Mouse (Mus musculus) ES-CJ7 (cell line): Measurements from ENCODE around the gene Pex16.

Source experiments
- DNase-seq: peaks from one replicate; pipeline ENCODE4 v3.0.0; 2011; ENCODE audit warnings: low read depth, low spot score

The Pex16 gene

GRCm38 (mm10) chr2:92374514-92374913 lies at the start of gene Pex16, which contains the start of gene Large2:
TSS of gene Pex16 (plus strand) at chr2:92374676.
TSS of gene Large2 (minus strand) at chr2:92374869.
- DNase-seq, result peak; percentile 61

- DNase-seq, result no peak
Measured at GRCm38 (mm10) chr2:92325676-92326075, 48.8 kb upstream of the Pex16 start.

GRCm38 (mm10) chr2:92326221-92326620 lies 48.3 kb upstream of the Pex16 start:
- DNase-seq, result no peak

- no peak for DNase-seq
Measured at GRCm38 (mm10) chr2:92327601-92328000, 46.9 kb upstream of the Pex16 start.

GRCm38 (mm10) chr2:92328206-92328605 lies 46.3 kb upstream of the Pex16 start:
- DNase-seq, result no peak

GRCm38 (mm10) chr2:92330840-92331239 lies 43.6 kb upstream of the Pex16 start:
- DNase-seq, result peak; percentile 70

GRCm38 (mm10) chr2:92331410-92331809 lies 43.1 kb upstream of the Pex16 start:
- peak; percentile 68 for DNase-seq

GRCm38 (mm10) chr2:92331871-92332270 lies 42.6 kb upstream of the Pex16 start:
- DNase-seq, result no peak

- no peak for DNase-seq
Measured at GRCm38 (mm10) chr2:92342418-92342817, 32.1 kb upstream of the Pex16 start.

- DNase-seq, result no peak
Measured at GRCm38 (mm10) chr2:92347191-92347590, 27.3 kb upstream of the Pex16 start.

GRCm38 (mm10) chr2:92349589-92350425 lies 24.7 kb upstream of the Pex16 start:
- no peak for DNase-seq

- no peak for DNase-seq
Measured at GRCm38 (mm10) chr2:92350686-92351085, 23.8 kb upstream of the Pex16 start.

GRCm38 (mm10) chr2:92353402-92353801 lies 21.1 kb upstream of the Pex16 start:
- DNase-seq, result no peak

GRCm38 (mm10) chr2:92354224-92354623 lies 20.3 kb upstream of the Pex16 start:
- DNase-seq, result no peak

- DNase-seq, result no peak
Measured at GRCm38 (mm10) chr2:92359301-92359700, 15.2 kb upstream of the Pex16 start.

- no peak for DNase-seq
Measured at GRCm38 (mm10) chr2:92360186-92360823, 14.2 kb upstream of the Pex16 start.

- peak; percentile 28 for DNase-seq
Measured at GRCm38 (mm10) chr2:92360893-92361292, 13.6 kb upstream of the Pex16 start.

- no peak for DNase-seq
Measured at GRCm38 (mm10) chr2:92361795-92362194, 12.7 kb upstream of the Pex16 start.

- no peak for DNase-seq
Measured at GRCm38 (mm10) chr2:92362571-92363228, 11.8 kb upstream of the Pex16 start.

- no peak for DNase-seq
Measured at GRCm38 (mm10) chr2:92364086-92364485, 10.4 kb upstream of the Pex16 start.

GRCm38 (mm10) chr2:92365568-92365967 lies 8.9 kb upstream of the Pex16 start:
- DNase-seq, result no peak

GRCm38 (mm10) chr2:92367383-92368029 lies 7.0 kb upstream of the Pex16 start:
- no peak for DNase-seq
